Mouse (Mus musculus) limb, embryonic 14.5 days (tissue): ENCODE measurements around the gene Setd1b. TPM values are rescaled to one million over a fixed set of nuclear protein-coding genes. Genes with fewer than 3 reads are reported as not detected.

Experiments used
- ATAC-seq: fragments of 200-750 bp; cut with Nextera tagmentation; 2 replicates; pipeline ENCODE4 v1.8.0; 2017; ENCODE audit warnings: low read depth, moderate number of reproducible peaks, moderate TSS enrichment; ENCODE audit not compliant: low FRiP score
- DNase-seq: peaks from one replicate; pipeline ENCODE4 v3.0.0-alpha.2; 2015; ENCODE audit warnings: low spot score
- H3K27ac ChIP-seq: fragments of 300-500 bp; sonication (generic); replicated peaks from 2 replicates; pipeline ENCODE4 v1.5.1; 2014; ENCODE audit warnings: low read depth, mild to moderate bottlenecking, low read length, moderate library complexity, mixed read lengths
- H3K27me3 ChIP-seq: fragments of 300-500 bp; sonication (generic); 2 replicates; pipeline ENCODE4 v1.6.1; 2014; ENCODE audit warnings: low read length, mixed read lengths; ENCODE audit not compliant: control insufficient read depth, insufficient read depth
- H3K36me3 ChIP-seq: fragments of 300-500 bp; sonication (generic); 2 replicates; pipeline ENCODE4 v1.6.1; 2014; ENCODE audit warnings: mild to moderate bottlenecking, low read length, moderate library complexity, mixed read lengths; ENCODE audit not compliant: control insufficient read depth, insufficient read depth
- H3K4me1 ChIP-seq: fragments of 300-500 bp; sonication (generic); 2 replicates; pipeline ENCODE4 v1.6.1; 2014; ENCODE audit warnings: antibody characterized with exemption, low read length, mixed read lengths; ENCODE audit not compliant: control insufficient read depth, insufficient read depth
- H3K4me2 ChIP-seq: fragments of 300-500 bp; sonication (generic); replicated peaks from 2 replicates; pipeline ENCODE4 v1.6.1; 2014; ENCODE audit warnings: low read depth, mild to moderate bottlenecking, low read length, moderate library complexity; ENCODE audit not compliant: severe bottlenecking
- H3K4me3 ChIP-seq: fragments of 300-500 bp; sonication (generic); replicated peaks from 2 replicates; pipeline ENCODE4 v1.5.1; 2014; ENCODE audit warnings: low read length
- H3K9ac ChIP-seq: fragments of 300-500 bp; sonication (generic); 2 replicates; pipeline ENCODE4 v1.6.1; 2014; ENCODE audit warnings: mild to moderate bottlenecking, low read depth, low read length, moderate library complexity; ENCODE audit not compliant: severe bottlenecking
- H3K9me3 ChIP-seq: fragments of 300-500 bp; sonication (generic); 2 replicates; pipeline ENCODE4 v1.6.1; 2016; ENCODE audit warnings: low read length; ENCODE audit not compliant: control insufficient read depth
- POLR2A ChIP-seq: fragments of 200-500 bp; IDR thresholded peaks from 2 replicates; pipeline ENCODE4 v1.8.0; 2012; ENCODE audit warnings: inconsistent platforms, mild to moderate bottlenecking, moderate library complexity, borderline replicate concordance; ENCODE audit not compliant: insufficient read depth, insufficient read length; ENCODE audit errors: extremely low read depth
- WGBS: fragments of 180-500 bp; shearing (Covaris S2); extraction: QIAGEN DNeasy Blood & Tissue Kit; methylation state at CpG from one replicate; pipeline ENCODE4 v1.1.7; 2014; 5-methylcytosine and 5-hydroxymethylcytosine counted together
- polyA plus RNA-seq, 2 experiments: library from polyadenylated mRNA; depleted of rRNA in 1 of 2; stranded (reverse) in 1 of 2; unstranded in 1 of 2; fragments of >200 nt; fragmentation: Nextera tagmentation in 1 of 2; extraction: Ambion mirVana in 1 of 2; gene quantifications; 2 replicates each; pipeline versions ENCODE4 v1.2.1 to v1.2.3; 2012 to 2014

Setd1b gene
- polyA plus RNA-seq, 2 experiments = 11.7 to 15.0 TPM

GRCm38 (mm10) chr5:123102376-123102775 lies 39.6 kb upstream of the Setd1b start:
- Histone ChIP-seq H3K4me3 (no peak overlapping the region), H3K27me3 (no peaks in the 10 kb centered on the region), H3K36me3 (peaks cover 7% of the 10 kb centered on the region; the same call in 1 of the 2 replicates), H3K9ac (no peak overlapping the region), H3K4me2 (no peak overlapping the region), H3K9me3 (no peaks in the 10 kb centered on the region), H3K4me1 (no peaks in the 10 kb centered on the region), H3K27ac (no peak overlapping the region)
- TF ChIP-seq POLR2A = no peak
- DNase-seq (no peak), ATAC-seq (no peak)
- 69% methylated on average over 7 of the region's 7 CpGs for WGBS

GRCm38 (mm10) chr5:123103556-123103955 lies 38.4 kb upstream of the Setd1b start:
- H3K9me3 ChIP-seq = no peaks in the 10 kb centered on the region
- no peak overlapping the region for H3K9ac ChIP-seq
- no peak for TF ChIP-seq POLR2A
- peaks cover 7% of the 10 kb centered on the region; the same call in 1 of the 2 replicates for H3K36me3 ChIP-seq
- H3K27ac ChIP-seq = no peak overlapping the region
- 57% methylated on average over 8 of the region's 8 CpGs for WGBS
- no peaks in the 10 kb centered on the region for H3K4me1 ChIP-seq
- H3K27me3 ChIP-seq = no peaks in the 10 kb centered on the region
- ATAC-seq (peak; percentile 23; the same call in 1 of the 2 replicates), DNase-seq (no peak)
- no peak overlapping the region for H3K4me2 ChIP-seq
- no peak overlapping the region for H3K4me3 ChIP-seq

- no peak for TF ChIP-seq POLR2A
- peaks cover 6% of the 10 kb centered on the region for H3K4me1 ChIP-seq
- ATAC-seq (no peak), DNase-seq (no peak)
- no peaks in the 10 kb centered on the region for H3K27me3 ChIP-seq
- WGBS = 85% methylated on average over 6 of the region's 6 CpGs
- no peak overlapping the region for H3K4me3 ChIP-seq
- H3K36me3 ChIP-seq = 0 out of 2 replicates have a peak, but pooled peaks cover 3% of the 10 kb centered on the region
- no peak overlapping the region for H3K9ac ChIP-seq
- no peak overlapping the region for H3K27ac ChIP-seq
- H3K9me3 ChIP-seq = no peaks in the 10 kb centered on the region
- H3K4me2 ChIP-seq = no peak overlapping the region
Measured at GRCm38 (mm10) chr5:123104769-123105168, 37.2 kb upstream of the Setd1b start.

DNA sequence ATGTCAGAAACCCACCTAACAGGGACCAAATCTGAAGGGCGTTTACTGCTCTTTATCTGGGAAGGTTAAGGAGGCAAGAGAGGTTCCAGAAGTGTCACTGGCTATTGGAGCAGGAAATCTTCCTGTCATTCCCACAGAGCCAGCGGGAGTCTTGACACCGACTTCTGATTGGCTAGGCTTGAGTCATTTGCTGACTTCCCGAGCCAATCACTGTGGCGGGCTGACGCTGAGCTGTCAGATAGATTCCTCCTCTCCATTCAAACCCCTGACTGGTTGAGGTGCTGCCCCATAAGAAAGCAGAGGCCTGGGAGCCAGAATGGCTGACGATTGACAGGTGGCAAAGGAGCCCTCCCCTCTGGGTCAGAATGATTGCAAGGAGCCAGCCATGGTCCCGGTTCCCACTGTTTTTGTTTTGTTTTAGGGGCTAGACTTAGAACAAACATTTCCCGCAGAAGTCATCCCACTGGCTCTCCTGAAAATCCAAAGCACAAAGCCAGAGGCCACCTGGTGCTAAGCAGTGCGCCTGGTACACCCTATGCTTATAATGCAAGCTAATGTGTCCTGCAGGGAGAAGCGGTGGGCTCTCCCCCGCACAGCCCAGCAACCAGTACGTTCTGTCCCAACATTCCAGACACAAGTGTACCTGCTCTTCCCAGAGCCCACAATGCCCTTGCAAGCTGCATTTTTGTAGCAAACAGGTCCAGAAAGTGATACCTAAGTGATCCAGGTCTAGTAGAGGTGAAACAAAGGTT lies 32.4 kb upstream of the Setd1b start:
- H3K4me2 ChIP-seq = peak overlapping the region; percentile 19; the same call in 1 of the 2 replicates
- no peaks in the 10 kb centered on the region for H3K27me3 ChIP-seq
- DNase-seq (peak; percentile 35), ATAC-seq (no peak)
- no peak overlapping the region for H3K9ac ChIP-seq
- H3K4me1 ChIP-seq = peaks cover 14% of the 10 kb centered on the region
- WGBS = 30% methylated on average over 13 of the region's 13 CpGs
- no peaks in the 10 kb centered on the region for H3K36me3 ChIP-seq
- no peak for TF ChIP-seq POLR2A
- H3K27ac ChIP-seq = no peak overlapping the region
- no peak overlapping the region for H3K4me3 ChIP-seq
- H3K9me3 ChIP-seq = no peaks in the 10 kb centered on the region

DNA sequence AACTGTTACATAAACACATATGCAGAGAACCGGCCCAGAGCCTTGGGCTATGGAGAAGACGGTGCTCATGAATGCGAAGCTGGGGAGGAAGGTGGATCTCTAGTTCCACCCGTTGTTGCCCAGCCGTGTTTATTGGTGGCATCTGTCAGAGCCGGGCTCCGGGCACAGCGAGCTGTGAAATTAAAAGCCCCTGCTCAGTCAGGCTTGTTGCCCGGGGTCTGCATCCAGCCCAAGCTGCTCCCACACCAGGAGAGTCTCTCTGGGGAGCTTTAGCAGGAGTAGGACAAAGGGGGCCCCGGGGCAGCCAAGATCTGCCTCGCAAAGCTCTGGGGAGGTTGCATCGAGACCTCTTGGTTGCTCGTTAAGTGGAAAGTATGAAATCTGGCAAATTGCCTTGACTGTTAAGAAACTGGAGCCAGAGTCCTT lies 31.7 kb upstream of the Setd1b start:
- H3K36me3 ChIP-seq = no peaks in the 10 kb centered on the region
- H3K9me3 ChIP-seq = no peaks in the 10 kb centered on the region
- H3K4me1 ChIP-seq = peaks cover 14% of the 10 kb centered on the region
- H3K27me3 ChIP-seq = no peaks in the 10 kb centered on the region
- peak; percentile 57 for DNase-seq
- no peak overlapping the region for H3K27ac ChIP-seq
- no peak overlapping the region for H3K4me2 ChIP-seq
- no peak overlapping the region for H3K9ac ChIP-seq
- ATAC-seq = 0 out of 2 replicates have a peak, but pooled peaks have one; percentile 13
- no peak overlapping the region for H3K4me3 ChIP-seq
- no peak for TF ChIP-seq POLR2A
- 29% methylated on average over 13 of the region's 13 CpGs for WGBS

DNA sequence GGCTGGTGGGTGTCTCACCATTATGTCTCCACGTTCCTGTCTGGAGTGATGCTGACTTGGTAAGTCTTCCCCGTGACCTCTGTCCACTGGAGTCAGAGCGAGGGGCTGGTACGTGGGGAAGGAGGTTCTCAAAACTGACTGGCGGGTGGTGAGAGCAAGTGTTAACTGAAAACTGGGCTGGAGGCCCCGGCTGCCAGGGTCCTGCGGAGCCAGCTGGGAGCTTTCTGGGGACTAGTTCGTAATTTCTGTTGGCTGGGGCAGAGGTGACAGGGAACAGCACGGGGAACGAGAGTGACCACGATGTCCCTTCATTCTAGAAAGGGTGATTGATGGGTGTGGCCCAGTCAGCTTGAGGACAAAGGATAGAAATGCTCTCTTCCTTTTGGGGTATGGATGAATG lies 27.9 kb upstream of the Setd1b start:
- Histone ChIP-seq H3K9me3 (no peaks in the 10 kb centered on the region), H3K9ac (no peak overlapping the region), H3K4me2 (no peak overlapping the region), H3K4me3 (no peak overlapping the region), H3K36me3 (no peaks in the 10 kb centered on the region), H3K27ac (no peak overlapping the region), H3K4me1 (peaks cover 14% of the 10 kb centered on the region), H3K27me3 (no peaks in the 10 kb centered on the region)
- DNase-seq (no peak), ATAC-seq (no peak)
- 55% methylated on average over 11 of the region's 11 CpGs for WGBS
- no peak for TF ChIP-seq POLR2A
